Mouse (Mus musculus) neural tube, embryonic 12.5 days (tissue): Measurements from ENCODE around the gene Rhbdf1. TPM values are rescaled to one million over a fixed set of nuclear protein-coding genes. Genes with fewer than 3 reads are reported as not detected.
A peak's percentile ranks its signal among the peaks of the same experiment; 100 is the strongest.

Experiments used
- ATAC-seq: fragments of 200-750 bp; cut with Nextera tagmentation; 2 replicates; pipeline ENCODE4 v1.8.0; 2017; ENCODE audit warnings: low read depth, mild to moderate bottlenecking, moderate TSS enrichment, moderate library complexity; ENCODE audit not compliant: low FRiP score
- H3K27ac ChIP-seq: fragments of 300-500 bp; sonication (generic); 2 replicates; pipeline ENCODE4 v1.5.1; 2016
- H3K27me3 ChIP-seq: fragments of 300-500 bp; sonication (generic); replicated peaks from 2 replicates; pipeline ENCODE4 v1.6.1; 2016; ENCODE audit warnings: mild to moderate bottlenecking
- H3K36me3 ChIP-seq: fragments of 300-500 bp; sonication (generic); 2 replicates; pipeline ENCODE4 v1.6.1; 2016; ENCODE audit warnings: mild to moderate bottlenecking
- H3K4me1 ChIP-seq: fragments of 300-500 bp; sonication (generic); 2 replicates; pipeline ENCODE4 v1.6.1; 2016
- H3K4me2 ChIP-seq: fragments of 300-500 bp; sonication (generic); replicated peaks from 2 replicates; pipeline ENCODE4 v1.6.1; 2016; ENCODE audit warnings: mild to moderate bottlenecking
- H3K4me3 ChIP-seq: fragments of 300-500 bp; sonication (generic); 2 replicates; pipeline ENCODE4 v1.5.1; 2016
- H3K9ac ChIP-seq: fragments of 300-500 bp; sonication (generic); 2 replicates; pipeline ENCODE4 v1.6.1; 2016; ENCODE audit warnings: mild to moderate bottlenecking
- H3K9me3 ChIP-seq: fragments of 300-500 bp; sonication (generic); 2 replicates; pipeline ENCODE4 v1.6.1; 2016; ENCODE audit warnings: mild to moderate bottlenecking
- WGBS: fragments of 180-500 bp; shearing (Covaris S2); methylation state at CpG from one replicate; pipeline ENCODE4 v1.1.7; 2016; 5-methylcytosine and 5-hydroxymethylcytosine counted together
- polyA plus RNA-seq: library from polyadenylated mRNA; unstranded; fragments of >200 nt; fragmentation: Nextera tagmentation; extraction: Ambion mirVana; gene quantifications from 2 replicates; pipeline ENCODE4 v1.2.1, GENCODE M21; 2016

Rhbdf1 gene
- polyA plus RNA-seq, 1 experiment from 2014 or later: 32.9 TPM

GRCm38 (mm10) chr11:32236132-32236531, 14.0 kb upstream of the Rhbdf1 start:
- Histone ChIP-seq H3K36me3 (peaks cover 64% of the 10 kb centered on the region), H3K27me3 (no peaks in the 10 kb centered on the region), H3K9ac (no peak overlapping the region), H3K4me1 (no peaks in the 10 kb centered on the region), H3K27ac (no peak overlapping the region), H3K4me2 (no peak overlapping the region), H3K9me3 (no peaks in the 10 kb centered on the region), H3K4me3 (no peak overlapping the region)
- 90% methylated on average over 2 of the region's 2 CpGs for WGBS
- ATAC-seq: no peak

DNA sequence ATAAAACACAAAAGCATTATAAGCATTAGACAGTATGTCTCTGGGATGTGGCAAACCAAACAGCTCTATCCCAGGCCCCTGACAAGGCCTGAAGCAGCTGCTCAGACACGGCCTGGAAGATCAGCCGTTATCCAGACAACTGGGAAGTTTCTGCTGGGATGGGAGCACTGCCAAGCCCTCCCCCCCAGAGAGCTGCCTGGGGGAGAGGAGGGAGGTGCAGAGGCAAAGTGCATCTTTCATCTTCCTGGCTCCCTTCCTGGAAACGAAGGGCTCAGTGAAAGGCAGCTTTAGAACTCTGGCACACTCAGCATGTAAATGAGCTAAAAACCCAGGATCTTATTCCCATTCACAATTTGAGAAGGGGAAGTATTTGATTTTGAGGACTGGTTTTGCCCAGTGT, 13.5 kb upstream of the Rhbdf1 start:
- Histone ChIP-seq H3K27ac (no peak overlapping the region), H3K4me3 (no peak overlapping the region), H3K36me3 (peaks cover 64% of the 10 kb centered on the region), H3K9me3 (no peaks in the 10 kb centered on the region), H3K4me1 (no peaks in the 10 kb centered on the region), H3K27me3 (no peaks in the 10 kb centered on the region), H3K9ac (no peak overlapping the region), H3K4me2 (no peak overlapping the region)
- 70% methylated on average over 3 of the region's 3 CpGs for WGBS
- ATAC-seq: no peak

DNA sequence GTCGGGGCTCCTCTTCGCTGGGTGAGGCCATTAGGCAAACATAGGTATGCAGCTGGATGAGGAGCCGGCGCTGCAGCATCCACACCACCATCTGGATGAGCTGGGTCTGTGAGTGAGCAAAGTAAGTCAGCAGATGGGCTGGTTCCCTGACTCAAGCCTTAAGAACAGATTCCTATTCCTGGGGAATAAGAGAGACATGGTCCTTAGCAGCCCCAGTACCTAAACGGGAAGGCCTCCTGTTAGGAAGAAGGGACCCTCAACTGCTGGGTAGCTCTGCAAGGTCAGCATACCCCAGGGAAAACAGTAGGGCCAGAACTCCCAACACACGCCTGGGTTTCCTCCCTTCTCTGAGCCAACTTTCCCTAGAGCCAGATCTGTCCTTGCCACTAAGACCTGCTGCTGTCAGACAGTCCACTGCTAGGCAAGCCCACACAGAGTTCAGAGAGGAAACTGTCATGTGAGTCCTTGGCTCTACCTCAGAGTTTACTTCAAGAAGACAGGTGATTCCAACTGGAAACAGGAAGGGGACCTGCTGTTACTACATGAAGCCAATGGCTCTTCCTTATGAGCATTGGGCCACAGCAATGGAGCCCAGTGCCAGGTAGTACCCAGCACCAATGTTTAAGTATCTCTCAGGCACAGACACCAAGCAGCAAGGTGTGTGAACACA, 12.9 kb upstream of the Rhbdf1 start:
- Histone ChIP-seq H3K9ac (no peak overlapping the region), H3K36me3 (peaks cover 61% of the 10 kb centered on the region)

GRCm38 (mm10) chr11:32233895-32234294, 11.8 kb upstream of the Rhbdf1 start:
- WGBS: 94% methylated on average over 3 of the region's 3 CpGs
- no peak for ATAC-seq

More for the DNA sequence above, 12.9 kb upstream of the Rhbdf1 start:
- ATAC-seq: no peak
- WGBS: 93% methylated on average over 6 of the region's 6 CpGs
- Histone ChIP-seq H3K27me3 (no peaks in the 10 kb centered on the region), H3K9me3 (no peaks in the 10 kb centered on the region), H3K4me2 (no peak overlapping the region), H3K4me3 (no peak overlapping the region), H3K27ac (no peak overlapping the region), H3K4me1 (no peaks in the 10 kb centered on the region)

DNA sequence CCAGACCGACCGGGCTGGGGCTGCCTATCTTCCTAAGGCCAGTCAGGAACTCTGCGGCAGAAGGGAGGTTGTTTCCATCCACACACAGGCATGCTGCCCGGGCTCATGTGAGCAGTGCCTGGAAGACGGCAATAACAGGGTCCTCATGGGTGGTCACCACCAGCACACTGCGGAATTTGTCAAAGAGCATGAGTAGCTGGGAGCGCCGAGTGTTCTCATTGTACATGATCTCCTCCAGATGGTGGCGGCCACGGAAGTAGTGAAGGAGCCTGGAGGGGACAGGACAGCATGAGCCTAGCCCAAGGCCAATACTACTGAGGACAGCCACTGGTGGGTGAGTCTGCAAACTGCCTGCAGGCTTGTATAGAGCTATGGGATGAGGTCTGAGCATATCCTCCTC, 10.7 kb upstream of the Rhbdf1 start:
- H3K4me3 ChIP-seq: no peak overlapping the region
- H3K27ac ChIP-seq: no peak overlapping the region
- no peak overlapping the region for H3K4me2 ChIP-seq
- no peaks in the 10 kb centered on the region for H3K9me3 ChIP-seq
- 83% methylated on average over 10 of the region's 10 CpGs for WGBS
- no peaks in the 10 kb centered on the region for H3K4me1 ChIP-seq
- no peak overlapping the region for H3K9ac ChIP-seq
- no peak for ATAC-seq
- H3K27me3 ChIP-seq: no peaks in the 10 kb centered on the region
- peaks cover 64% of the 10 kb centered on the region for H3K36me3 ChIP-seq

More at GRCm38 (mm10) chr11:32233895-32234294, 11.8 kb upstream of the Rhbdf1 start:
- Histone ChIP-seq H3K4me1 (no peaks in the 10 kb centered on the region), H3K27me3 (no peaks in the 10 kb centered on the region), H3K4me2 (no peak overlapping the region), H3K36me3 (peaks cover 60% of the 10 kb centered on the region), H3K9me3 (no peaks in the 10 kb centered on the region), H3K4me3 (no peak overlapping the region), H3K9ac (no peak overlapping the region), H3K27ac (no peak overlapping the region)

DNA sequence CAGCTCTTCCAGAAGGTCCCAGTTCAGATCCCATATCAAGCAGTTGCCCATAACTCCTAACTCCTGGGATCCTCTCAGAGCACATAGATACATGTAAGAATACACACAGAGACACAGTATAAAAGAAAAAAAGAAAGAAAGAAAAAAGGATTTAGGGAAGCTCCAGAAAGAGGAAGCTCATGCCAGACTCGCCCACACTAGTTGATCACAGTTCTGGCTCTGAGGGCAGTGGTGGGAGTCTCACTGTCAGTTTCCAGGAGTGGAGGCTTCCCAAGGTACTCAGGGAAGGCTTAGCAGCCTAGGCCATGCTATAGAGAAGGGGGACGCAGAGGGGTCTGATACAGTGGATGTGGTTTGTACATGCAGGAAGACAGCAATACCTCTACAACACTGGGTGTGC, 9.0 kb upstream of the Rhbdf1 start:
- no peaks in the 10 kb centered on the region for H3K9me3 ChIP-seq
- H3K4me1 ChIP-seq: peaks cover 11% of the 10 kb centered on the region
- no peak overlapping the region for H3K27ac ChIP-seq
- no peak overlapping the region for H3K9ac ChIP-seq
- peaks cover 61% of the 10 kb centered on the region for H3K36me3 ChIP-seq
- no peak overlapping the region for H3K4me2 ChIP-seq
- no peaks in the 10 kb centered on the region for H3K27me3 ChIP-seq
- no peak for ATAC-seq
- no peak overlapping the region for H3K4me3 ChIP-seq
- 95% methylated on average over 2 of the region's 2 CpGs for WGBS

- H3K27me3 ChIP-seq: no peaks in the 10 kb centered on the region
- H3K4me2 ChIP-seq: no peak overlapping the region
- no peaks in the 10 kb centered on the region for H3K9me3 ChIP-seq
- H3K4me3 ChIP-seq: no peak overlapping the region
- 88% methylated on average over 4 of the region's 4 CpGs for WGBS
- no peak overlapping the region for H3K9ac ChIP-seq
- no peak overlapping the region for H3K27ac ChIP-seq
- ATAC-seq: no peak
- H3K36me3 ChIP-seq: peaks cover 59% of the 10 kb centered on the region
- H3K4me1 ChIP-seq: peaks cover 12% of the 10 kb centered on the region
Observed at GRCm38 (mm10) chr11:32230220-32230619, 8.1 kb upstream of the Rhbdf1 start.

DNA sequence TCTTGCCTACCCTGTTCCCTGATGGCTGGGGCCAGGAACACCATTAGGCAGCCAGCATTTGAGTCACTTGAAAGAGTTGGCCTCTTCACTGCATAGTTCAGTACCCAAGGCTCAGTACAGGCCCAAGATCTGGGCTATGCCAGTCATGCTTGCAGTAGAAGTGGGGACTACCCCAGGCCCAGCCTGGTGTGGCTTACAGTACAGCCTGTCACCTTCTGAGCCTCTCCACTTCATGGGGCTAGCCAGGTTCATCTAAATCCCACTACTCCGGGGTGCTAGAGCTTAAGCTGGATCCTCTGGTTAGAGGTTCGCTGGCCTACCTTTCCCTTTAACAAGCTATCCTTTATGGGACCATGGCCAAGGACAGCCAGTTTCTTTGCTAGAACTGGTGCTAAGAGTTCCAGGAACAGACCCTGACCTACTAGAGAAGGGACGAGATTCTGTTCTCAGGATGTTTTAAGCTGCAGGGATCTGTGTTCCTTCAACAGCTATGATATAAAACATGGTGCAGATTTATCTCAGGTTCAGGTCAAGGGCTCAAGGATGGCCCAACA, 6.3 kb upstream of the Rhbdf1 start:
- Histone ChIP-seq H3K4me3 (no peak overlapping the region), H3K27ac (no peak overlapping the region), H3K36me3 (peaks cover 43% of the 10 kb centered on the region), H3K4me1 (peaks cover 21% of the 10 kb centered on the region), H3K9ac (no peak overlapping the region), H3K9me3 (no peaks in the 10 kb centered on the region), H3K4me2 (no peak overlapping the region), H3K27me3 (0 out of 2 replicates have a peak, but pooled peaks cover under 1% of the 10 kb centered on the region)
- WGBS: 94% methylated on average over 3 of the region's 3 CpGs
- no peak for ATAC-seq

- Histone ChIP-seq H3K9ac (no peak overlapping the region), H3K4me3 (no peak overlapping the region), H3K4me2 (peak overlapping the region; percentile 80), H3K27me3 (peaks cover 9% of the 10 kb centered on the region), H3K4me1 (peaks cover 27% of the 10 kb centered on the region), H3K9me3 (no peaks in the 10 kb centered on the region), H3K27ac (no peak overlapping the region), H3K36me3 (peaks cover 35% of the 10 kb centered on the region)
- ATAC-seq: no peak
- 92% methylated on average over 9 of the region's 9 CpGs for WGBS
Observed at GRCm38 (mm10) chr11:32227555-32227954, 5.5 kb upstream of the Rhbdf1 start.

GRCm38 (mm10) chr11:32227041-32227440, 4.9 kb upstream of the Rhbdf1 start:
- peak; percentile 4; the same call in 1 of the 2 replicates for ATAC-seq
- 60% methylated on average over 1 of the region's 1 CpGs for WGBS
- Histone ChIP-seq H3K36me3 (peaks cover 30% of the 10 kb centered on the region), H3K4me1 (peaks cover 33% of the 10 kb centered on the region), H3K27ac (no peak overlapping the region), H3K4me2 (peak overlapping the region; percentile 80), H3K4me3 (peak overlapping the region; percentile 63), H3K9me3 (no peaks in the 10 kb centered on the region), H3K27me3 (peaks cover 10% of the 10 kb centered on the region), H3K9ac (peak overlapping the region; percentile 77)

DNA sequence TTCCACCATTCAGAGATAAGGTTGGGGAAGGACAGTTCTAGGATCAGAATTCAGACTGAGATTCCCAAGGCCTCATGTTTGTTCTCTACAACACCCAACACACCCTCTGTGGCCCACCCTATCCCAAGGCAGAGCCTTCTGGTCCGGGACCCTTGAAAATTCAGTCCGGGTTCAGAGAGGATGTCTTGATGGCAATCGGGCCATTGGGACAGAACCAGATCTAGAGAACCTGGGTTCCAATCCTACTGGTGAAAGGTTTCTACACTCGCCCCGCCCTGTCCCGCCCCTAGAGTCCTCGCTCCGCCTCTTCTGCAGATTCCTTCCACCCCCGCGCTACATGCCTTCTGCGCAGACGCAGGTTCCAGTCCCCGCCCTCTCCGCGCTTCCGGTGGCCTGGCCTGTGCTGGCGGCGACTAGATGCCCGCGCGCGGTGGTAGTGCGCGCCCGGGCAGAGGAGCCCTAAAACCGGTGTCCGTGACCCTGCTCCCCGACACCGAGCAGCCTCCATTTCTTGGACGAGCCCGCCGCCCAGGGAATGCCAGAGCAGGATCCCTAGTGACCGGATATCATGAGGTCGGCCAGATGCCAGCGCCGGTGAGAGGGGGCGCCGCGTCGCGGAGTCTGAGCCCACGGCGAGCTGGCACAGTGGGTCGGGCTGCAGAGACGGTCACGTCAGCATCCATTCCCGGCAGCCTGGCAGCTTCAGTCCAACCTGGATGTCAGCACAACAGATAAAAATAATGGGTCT, 4.2 kb upstream of the Rhbdf1 start, which contains the start of gene Mpg:
TSS of gene Mpg (plus strand) at position 382 of the 748 bp plus-strand sequence.
- H3K9me3 ChIP-seq: no peaks in the 10 kb centered on the region
- H3K9ac ChIP-seq: peak within 1 kb of the TSS; percentile 77
- H3K4me3 ChIP-seq: peak within 1 kb of the TSS; percentile 63
- peaks cover 38% of the 10 kb centered on the region for H3K4me1 ChIP-seq
- H3K27me3 ChIP-seq: peaks cover 10% of the 10 kb centered on the region
- peak within 1 kb of the TSS; percentile 29; the same call in 1 of the 2 replicates for H3K27ac ChIP-seq
- H3K36me3 ChIP-seq: peaks cover 23% of the 10 kb centered on the region
- ATAC-seq: peak; percentile 79
- H3K4me2 ChIP-seq: peak within 1 kb of the TSS; percentile 80
- 3% methylated on average over 47 of the region's 47 CpGs for WGBS
